Mouse (Mus musculus) bone marrow macrophage, adult 2 months (primary cell): ENCODE results near the gene Nckap5l. TPM values are rescaled to one million over a fixed set of nuclear protein-coding genes. Genes with fewer than 3 reads are reported as not detected.

Experiments used
- H3K27ac ChIP-seq: 2 replicates; pipeline ENCODE4 v1.5.1; 2012; ENCODE audit warnings: low read depth, low read length; ENCODE audit not compliant: insufficient read depth
- H3K4me1 ChIP-seq: 2 replicates; pipeline ENCODE4 v1.6.1; 2012; ENCODE audit warnings: low read length; ENCODE audit not compliant: control insufficient read depth, insufficient read depth
- H3K4me3 ChIP-seq: 2 replicates; pipeline ENCODE4 v1.5.1; 2012; ENCODE audit warnings: mild to moderate bottlenecking, low read length, moderate library complexity; ENCODE audit not compliant: insufficient read depth
- CTCF ChIP-seq: IDR thresholded peaks from 2 replicates; pipeline ENCODE4 v1.5.1; 2012; ENCODE audit warnings: low read depth, mild to moderate bottlenecking, low read length, moderate library complexity
- POLR2A ChIP-seq: IDR thresholded peaks from 2 replicates; pipeline ENCODE4 v1.6.1; 2012; ENCODE audit warnings: mild to moderate bottlenecking, low read depth, low read length, borderline replicate concordance
- polyA plus RNA-seq: library from polyadenylated mRNA; stranded (reverse); fragments of >200 nt; gene quantifications from 2 replicates; pipeline ENCODE4 v1.2.4, GENCODE M21; 2012; ENCODE audit not compliant: missing spikeins, insufficient read depth, insufficient read length

Gene Nckap5l
- polyA plus RNA-seq, 1 experiment = 4.0 TPM

GRCm38 (mm10) chr15:99399503-99400245, 57.9 kb downstream of the Nckap5l start:
- Histone ChIP-seq H3K27ac (no peak overlapping the region), H3K4me3 (no peak overlapping the region), H3K4me1 (peaks cover 58% of the 10 kb centered on the region)
- TF ChIP-seq POLR2A = no peak
- TF ChIP-seq CTCF = no peak

GRCm38 (mm10) chr15:99397622-99398021, 59.9 kb downstream of the Nckap5l start:
- Histone ChIP-seq H3K4me1 (peaks cover 55% of the 10 kb centered on the region), H3K27ac (no peak overlapping the region), H3K4me3 (no peak overlapping the region)
- TF ChIP-seq POLR2A (no peak), CTCF (no peak)

GRCm38 (mm10) chr15:99396875-99397274, 60.7 kb downstream of the Nckap5l start:
- no peak for TF ChIP-seq POLR2A
- TF ChIP-seq CTCF = no peak
- Histone ChIP-seq H3K4me1 (peaks cover 57% of the 10 kb centered on the region), H3K27ac (peak overlapping the region; percentile 17), H3K4me3 (no peak overlapping the region; the same call in 1 of the 2 replicates)

- peaks cover 57% of the 10 kb centered on the region for H3K4me1 ChIP-seq
- TF ChIP-seq CTCF (no peak), POLR2A (no peak)
- H3K27ac ChIP-seq = peak overlapping the region; percentile 35
- no peak overlapping the region; the same call in 1 of the 2 replicates for H3K4me3 ChIP-seq
Observed at GRCm38 (mm10) chr15:99396462-99396861, 61.1 kb downstream of the Nckap5l start.

GRCm38 (mm10) chr15:99393386-99394252, 63.9 kb downstream of the Nckap5l start:
- H3K4me3 ChIP-seq = peak overlapping the region; percentile 89
- H3K27ac ChIP-seq = peak overlapping the region; percentile 97
- H3K4me1 ChIP-seq = peaks cover 34% of the 10 kb centered on the region
- TF ChIP-seq CTCF (no peak; the same call in 1 of the 2 replicates), POLR2A (no peak)

- H3K4me1 ChIP-seq = peaks cover 29% of the 10 kb centered on the region
- peak; percentile 45; the same call in 1 of the 2 replicates for TF ChIP-seq POLR2A
- TF ChIP-seq CTCF = no peak
Observed at GRCm38 (mm10) chr15:99392486-99393385, 64.8 kb downstream of the Nckap5l start, which contains the start of gene Tmbim6. Tmbim6 (plus strand) TSS chr15:99392882.

GRCm38 (mm10) chr15:99391975-99392374, 65.6 kb downstream of the Nckap5l start:
- peaks cover 33% of the 10 kb centered on the region for H3K4me1 ChIP-seq
- no peak for TF ChIP-seq POLR2A
- TF ChIP-seq CTCF = no peak
- peak overlapping the region; percentile 46; the same call in 1 of the 2 replicates for H3K27ac ChIP-seq
- H3K4me3 ChIP-seq = peak overlapping the region; percentile 56

More at GRCm38 (mm10) chr15:99392486-99393385, 64.8 kb downstream of the Nckap5l start, which contains the start of gene Tmbim6:
- H3K4me3 ChIP-seq = peak within 1 kb of the TSS; percentile 89
- H3K27ac ChIP-seq = peak within 1 kb of the TSS; percentile 97

GRCm38 (mm10) chr15:99390472-99391401, 66.8 kb downstream of the Nckap5l start:
- TF ChIP-seq POLR2A (no peak), CTCF (no peak)
- no peak overlapping the region for H3K27ac ChIP-seq
- no peak overlapping the region for H3K4me3 ChIP-seq
- H3K4me1 ChIP-seq = peaks cover 25% of the 10 kb centered on the region
